Mouse (Mus musculus): ENCODE data around the gene Tsc1.

Tsc1 gene

GRCm38 (mm10) chr2:28616874-28617273 is 24.2 kb upstream of the Tsc1 start:
- no peak for DNase-seq

GRCm38 (mm10) chr2:28617498-28618486 is 23.2 kb upstream of the Tsc1 start:
- no peak for DNase-seq

- no peak for DNase-seq
Measured at GRCm38 (mm10) chr2:28618777-28619336, 22.2 kb upstream of the Tsc1 start.

- DNase-seq = no peak
Measured at GRCm38 (mm10) chr2:28619369-28619768, 21.7 kb upstream of the Tsc1 start.

GRCm38 (mm10) chr2:28620522-28620921 is 20.5 kb upstream of the Tsc1 start:
- no peak for DNase-seq

GRCm38 (mm10) chr2:28621111-28621510 is 19.9 kb upstream of the Tsc1 start:
- no peak for DNase-seq

- peak; percentile 9 for DNase-seq
Measured at GRCm38 (mm10) chr2:28621664-28622171, 19.3 kb upstream of the Tsc1 start, which contains the start of gene Gfi1b. Gfi1b (minus strand) TSS chr2:28621982.

GRCm38 (mm10) chr2:28622521-28623124 is 18.4 kb upstream of the Tsc1 start:
- peak; percentile 53 for DNase-seq

- no peak for DNase-seq
Measured at GRCm38 (mm10) chr2:28624870-28625269, 16.2 kb upstream of the Tsc1 start.

- no peak for DNase-seq
Measured at GRCm38 (mm10) chr2:28626038-28626437, 15.0 kb upstream of the Tsc1 start.

GRCm38 (mm10) chr2:28628053-28628452 is 13.0 kb upstream of the Tsc1 start:
- no peak for DNase-seq

GRCm38 (mm10) chr2:28629911-28630381 is 11.1 kb upstream of the Tsc1 start:
- no peak for DNase-seq

GRCm38 (mm10) chr2:28632626-28633025 is 8.4 kb upstream of the Tsc1 start:
- no peak for DNase-seq

- DNase-seq = no peak
Measured at GRCm38 (mm10) chr2:28633136-28633535, 7.9 kb upstream of the Tsc1 start.

- no peak for DNase-seq
Measured at GRCm38 (mm10) chr2:28635199-28635598, 5.8 kb upstream of the Tsc1 start.

GRCm38 (mm10) chr2:28637106-28637845 is 3.8 kb upstream of the Tsc1 start:
- DNase-seq = no peak

GRCm38 (mm10) chr2:28638352-28638751 is 2.7 kb upstream of the Tsc1 start:
- no peak for DNase-seq

- DNase-seq = peak; percentile 27
Measured at GRCm38 (mm10) chr2:28638886-28639285, 2.1 kb upstream of the Tsc1 start.

GRCm38 (mm10) chr2:28639794-28640193 is 1.2 kb upstream of the Tsc1 start:
- peak; percentile 27 for DNase-seq

GRCm38 (mm10) chr2:28641435-28641941 is 460 bp downstream of the Tsc1 start:
- DNase-seq = peak; percentile 7

- DNase-seq = no peak
Measured at GRCm38 (mm10) chr2:28643081-28643480, 2.1 kb downstream of the Tsc1 start.

GRCm38 (mm10) chr2:28650526-28650925 is 9.5 kb downstream of the Tsc1 start:
- no peak for DNase-seq

Measured in lung, postnatal 14 days (tissue).